Mouse (Mus musculus) stomach, embryonic 14.5 days (tissue): ENCODE data around the gene B4galt1. TPM values are rescaled to one million over a fixed set of nuclear protein-coding genes. Genes with fewer than 3 reads are reported as not detected.

Experiments
- ATAC-seq: fragments of 200-750 bp; cut with Nextera tagmentation; 2 replicates; pipeline ENCODE4 v1.8.0; 2017; ENCODE audit warnings: low read depth, moderate TSS enrichment; ENCODE audit not compliant: insufficient number of reproducible peaks, insufficient read depth, low FRiP score
- H3K27ac ChIP-seq: fragments of 300-500 bp; sonication (generic); 2 replicates; pipeline ENCODE4 v1.5.1; 2014; ENCODE audit warnings: mild to moderate bottlenecking, low read length, moderate library complexity, mixed read lengths
- H3K27me3 ChIP-seq: fragments of 300-500 bp; sonication (generic); 2 replicates; pipeline ENCODE4 v1.6.1; 2014; ENCODE audit warnings: low read length, control low read depth, mixed read lengths; ENCODE audit not compliant: control insufficient read depth, insufficient read depth
- H3K36me3 ChIP-seq: fragments of 300-500 bp; sonication (generic); 2 replicates; pipeline ENCODE4 v1.6.1; 2014; ENCODE audit warnings: mild to moderate bottlenecking, control low read depth, low read length, moderate library complexity, mixed read lengths; ENCODE audit not compliant: control insufficient read depth, insufficient read depth
- H3K4me1 ChIP-seq: fragments of 300-500 bp; sonication (generic); 2 replicates; pipeline ENCODE4 v1.6.1; 2014; ENCODE audit warnings: low read length, control low read depth, mixed read lengths; ENCODE audit not compliant: control insufficient read depth, insufficient read depth
- H3K4me2 ChIP-seq: fragments of 300-500 bp; sonication (generic); replicated peaks from 2 replicates; pipeline ENCODE4 v1.6.1; 2014; ENCODE audit warnings: low read depth, low read length, control low read depth
- H3K4me3 ChIP-seq: fragments of 300-500 bp; sonication (generic); 2 replicates; pipeline ENCODE4 v1.5.1; 2014; ENCODE audit warnings: low read depth, low read length, control low read depth
- H3K9ac ChIP-seq: fragments of 300-500 bp; sonication (generic); replicated peaks from 2 replicates; pipeline ENCODE4 v1.6.1; 2014; ENCODE audit warnings: low read depth, mild to moderate bottlenecking, control low read depth, low read length, moderate library complexity, mixed read lengths
- H3K9me3 ChIP-seq: fragments of 300-500 bp; sonication (generic); 2 replicates; pipeline ENCODE4 v1.6.1; 2016; ENCODE audit warnings: low read depth, low read length, control low read depth; ENCODE audit not compliant: control insufficient read depth
- WGBS: fragments of 180-500 bp; shearing (Covaris S2); extraction: QIAGEN DNeasy Blood & Tissue Kit; methylation state at CpG from one replicate; pipeline ENCODE4 v1.1.7; 2014; 5-methylcytosine and 5-hydroxymethylcytosine counted together
- microRNA-seq: library from miRNA; unstranded; fragments of <30 nt; microRNA quantifications from one replicate; pipeline ENCODE4, GENCODE M21; 2016
- polyA plus RNA-seq: library from polyadenylated mRNA; unstranded; fragments of >200 nt; fragmentation: Nextera tagmentation; extraction: Ambion mirVana; gene quantifications from 2 replicates; pipeline ENCODE4 v1.2.1, GENCODE M21; 2014

Gene B4galt1
- polyA plus RNA-seq, 1 experiment from 2014 or later: 55.6 TPM

DNA sequence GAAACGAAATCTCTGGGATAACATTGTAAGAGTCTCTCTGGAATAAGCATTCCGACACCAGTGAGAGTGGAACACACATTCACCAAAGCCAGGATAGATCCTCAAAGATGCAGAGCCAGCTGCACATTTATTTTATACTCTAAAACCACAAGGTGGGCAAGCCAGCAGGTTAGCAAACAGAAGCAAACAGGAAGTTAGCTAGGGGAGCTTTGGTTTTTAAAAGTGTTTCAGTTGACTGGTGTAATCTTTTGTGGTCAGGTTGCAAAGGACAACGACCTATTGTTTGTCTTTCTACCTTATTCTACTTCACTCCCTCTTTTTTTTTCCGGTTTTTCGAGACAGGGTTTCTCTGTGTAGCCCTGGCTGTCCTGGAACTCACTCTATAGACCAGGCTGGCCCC lies 93.9 kb downstream of the B4galt1 start:
- H3K27me3 ChIP-seq: no peaks in the 10 kb centered on the region
- H3K4me1 ChIP-seq: no peaks in the 10 kb centered on the region
- no peak overlapping the region for H3K27ac ChIP-seq
- H3K9ac ChIP-seq: no peak overlapping the region
- 42% methylated on average over 5 of the region's 5 CpGs for WGBS
- no peak overlapping the region for H3K4me2 ChIP-seq
- no peak for ATAC-seq
- no peak overlapping the region for H3K4me3 ChIP-seq
- peaks cover 4% of the 10 kb centered on the region; the same call in 1 of the 2 replicates for H3K36me3 ChIP-seq
- no peaks in the 10 kb centered on the region for H3K9me3 ChIP-seq

DNA sequence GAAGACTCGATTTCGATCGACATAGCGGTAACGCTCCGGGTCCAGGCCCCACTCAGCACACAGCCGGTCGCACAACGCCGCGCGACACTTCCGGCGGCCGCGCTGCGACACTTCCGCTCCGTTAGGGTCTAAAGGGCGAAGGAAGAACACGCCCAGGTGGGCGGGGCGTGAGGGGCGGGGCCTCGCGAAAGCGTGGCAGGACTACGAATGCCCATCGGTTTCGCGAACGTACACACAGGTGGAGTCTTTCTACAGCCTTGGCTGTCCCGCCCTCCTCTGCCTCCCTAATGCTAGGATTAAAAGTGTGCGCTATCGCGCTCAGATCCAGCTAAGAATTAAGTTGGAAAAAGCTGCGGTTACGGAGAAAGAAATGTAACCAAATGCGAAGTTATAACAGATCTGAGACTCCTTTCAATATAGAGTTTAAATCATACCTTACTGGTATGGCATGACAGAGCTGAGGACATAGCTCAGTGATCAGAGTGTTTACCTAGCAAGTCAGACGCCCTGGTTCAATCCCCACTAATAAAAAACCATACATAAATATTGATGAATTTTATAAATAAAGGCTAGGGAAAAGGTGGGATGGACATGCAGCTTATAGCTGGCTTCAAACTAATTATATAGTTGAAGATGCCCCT lies 95.9 kb downstream of the B4galt1 start, which contains the start of gene Smu1:
Gene Smu1 (minus strand): TSS at position 144 of the 641 bp plus-strand sequence.
- WGBS: under 1% methylated on average over 40 of the region's 40 CpGs
- peak; percentile 98 for ATAC-seq
- H3K36me3 ChIP-seq: peaks cover 24% of the 10 kb centered on the region
- peak within 1 kb of the TSS; percentile 85 for H3K4me3 ChIP-seq
- peak within 1 kb of the TSS; percentile 77 for H3K4me2 ChIP-seq
- H3K27me3 ChIP-seq: no peaks in the 10 kb centered on the region
- peak within 1 kb of the TSS; percentile 87 for H3K9ac ChIP-seq
- H3K9me3 ChIP-seq: no peaks in the 10 kb centered on the region
- H3K27ac ChIP-seq: peak within 1 kb of the TSS; percentile 74; the same call in 1 of the 2 replicates
- no peaks in the 10 kb centered on the region for H3K4me1 ChIP-seq

DNA sequence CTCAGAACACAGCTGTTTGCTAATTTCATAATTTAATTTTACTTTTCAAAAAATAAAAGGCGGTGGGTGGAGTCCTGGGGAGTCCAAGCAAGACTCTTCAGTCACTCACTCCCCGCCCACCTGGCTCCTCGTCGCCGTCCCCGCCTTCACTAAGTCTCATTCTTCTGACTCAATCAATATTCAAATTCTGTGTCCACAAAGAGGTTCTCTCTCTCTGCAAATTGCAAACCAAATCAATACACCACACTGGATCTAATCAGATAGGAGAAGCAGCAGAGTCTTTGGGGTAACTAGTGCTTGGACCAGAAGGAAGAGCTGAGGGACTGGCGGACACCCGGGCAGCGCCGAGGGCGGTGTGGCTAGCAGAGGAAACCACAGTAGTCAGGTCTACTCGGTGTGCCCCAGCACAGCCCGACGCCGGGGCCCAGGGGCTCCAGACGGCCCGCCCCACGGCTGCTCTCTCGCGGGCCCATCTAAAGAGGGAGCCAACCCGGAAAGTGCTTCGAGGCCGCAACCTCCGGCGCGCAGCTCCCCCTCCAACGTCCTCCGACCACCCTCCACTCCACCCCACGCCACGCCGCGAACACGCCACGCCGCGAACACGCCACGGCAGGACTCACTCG lies 96.5 kb downstream of the B4galt1 start:
- Histone ChIP-seq H3K27me3 (no peaks in the 10 kb centered on the region), H3K4me2 (peak overlapping the region; percentile 77), H3K27ac (peak overlapping the region; percentile 74; the same call in 1 of the 2 replicates), H3K9ac (peak overlapping the region; percentile 87), H3K4me3 (peak overlapping the region; percentile 85), H3K9me3 (no peaks in the 10 kb centered on the region), H3K36me3 (peaks cover 29% of the 10 kb centered on the region), H3K4me1 (no peaks in the 10 kb centered on the region)
- ATAC-seq: peak; percentile 77
- under 1% methylated on average over 39 of the region's 39 CpGs for WGBS

Small RNA genes lying within 50 kb of the gene (microRNA-seq; reads per million reads assigned to microRNA genes)
- not detected for gene Gm24112
- not detected for gene Gm25931
- gene Mir5123: not detected

Other genes with a start within 250 kb of the B4galt1 start
- 25.3 and 29.4 TPM in 2 replicates for gene Aptx, start 150.8 kb downstream of the B4galt1 start, polyA plus RNA-seq
- gene Dnaja1, start 131.9 kb downstream of the B4galt1 start, polyA plus RNA-seq: 370 and 388 TPM in 2 replicates
- 146 TPM in 2 replicates for gene Smu1, start 96.1 kb downstream of the B4galt1 start, polyA plus RNA-seq
- gene Spink4, start 66.0 kb upstream of the B4galt1 start, polyA plus RNA-seq: 1.6 TPM in 1 of 2 replicates, not detected in the other
- gene Bag1, start 94.3 kb upstream of the B4galt1 start, polyA plus RNA-seq: 209 and 231 TPM in 2 replicates
- gene Chmp5, start 94.4 kb upstream of the B4galt1 start, polyA plus RNA-seq: 99.3 and 103 TPM in 2 replicates
- 109 and 112 TPM in 2 replicates for gene Nfx1, start 116.9 kb upstream of the B4galt1 start, polyA plus RNA-seq
- 0.22 and 0.43 TPM in 2 replicates for gene Aqp7, start 194.1 kb upstream of the B4galt1 start, polyA plus RNA-seq
- gene Aqp3, start 244.2 kb upstream of the B4galt1 start, polyA plus RNA-seq: 27.3 and 36.0 TPM in 2 replicates